Mouse (Mus musculus): ENCODE results near the gene Tcf19. TPM values are rescaled to one million over a fixed set of nuclear protein-coding genes. Genes with fewer than 3 reads are reported as not detected.
"Not testable (repeated sequence)": the region's sequence is repeated elsewhere in the genome, so short reads cannot be mapped to it uniquely, and the experiment has no call there.

The Tcf19 gene
- total RNA-seq, 2 experiments from 2014 or later, result 4.7 to 6.1 TPM

DNA sequence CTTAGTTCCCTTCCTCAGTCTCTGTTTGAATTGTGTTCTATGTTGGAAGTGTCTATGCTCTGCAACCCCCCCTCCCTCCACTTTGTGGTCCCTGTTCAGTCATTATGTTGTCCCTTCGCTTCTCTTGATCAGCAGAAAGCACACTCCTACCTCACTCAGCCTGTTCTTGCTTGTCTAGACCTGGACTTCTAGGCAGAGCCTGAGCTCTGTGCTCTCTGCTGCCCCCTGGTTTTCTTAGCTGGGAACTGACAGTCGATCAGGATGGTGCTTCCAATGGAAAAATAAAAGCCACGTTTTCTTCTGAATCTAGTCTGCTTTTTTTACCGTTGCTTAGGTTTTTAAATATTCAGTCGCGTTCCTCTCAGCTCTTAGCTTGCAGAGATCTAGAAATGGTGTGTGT, 17.7 kb upstream of the Tcf19 start:
- peak; percentile 53 to 86 for DNase-seq (ENCODE audit: extremely low spot score in 1 of 2, low spot score in 1 of 2)

DNA sequence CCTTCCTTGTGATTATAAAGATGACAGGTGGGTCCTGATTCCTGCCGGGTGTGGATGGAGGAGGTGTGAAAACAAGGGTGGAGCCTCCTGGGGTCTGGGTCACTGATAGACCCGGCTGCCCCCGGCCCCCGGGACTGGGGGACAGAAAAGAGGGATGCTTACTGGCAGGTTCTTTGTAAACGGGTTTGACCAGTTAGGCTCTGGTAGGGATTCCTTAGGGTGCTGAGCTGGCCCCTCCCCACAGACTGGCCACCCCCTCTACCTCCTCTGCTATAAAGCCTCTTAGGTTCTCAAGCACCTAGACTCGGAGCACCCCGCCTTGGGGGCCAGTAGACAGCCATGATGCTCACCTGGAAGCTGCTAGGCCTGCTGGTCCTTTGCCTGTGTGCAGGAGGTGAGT, 16.3 kb upstream of the Tcf19 start, which contains the start of gene Psors1c2:
Gene Psors1c2, plus strand, starts transcription at position 301 of the 400 bp plus-strand sequence.
- DNase-seq (ENCODE audit: extremely low spot score in 1 of 2, low spot score in 1 of 2), result no peak

DNA sequence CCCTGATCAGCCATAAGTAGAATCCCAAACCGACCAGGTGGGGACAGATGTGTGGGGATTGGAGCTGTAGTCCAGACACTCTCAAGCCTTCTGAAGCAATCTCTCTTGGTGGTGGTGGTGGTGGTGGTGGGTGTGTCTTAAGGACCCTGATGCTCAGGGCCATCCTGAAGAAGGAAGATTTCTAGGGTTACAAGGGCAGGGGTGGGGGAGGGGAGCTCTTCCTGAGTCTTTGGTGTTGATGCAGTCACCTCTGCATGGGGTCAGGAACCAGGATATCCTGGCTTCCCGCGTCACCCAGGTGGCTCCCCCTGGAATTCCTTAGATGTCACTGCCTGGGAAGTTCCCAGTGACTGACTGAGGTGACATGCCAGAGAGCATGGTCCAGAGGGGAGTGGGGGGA, 15.7 kb upstream of the Tcf19 start:
- no peak for DNase-seq (ENCODE audit: extremely low spot score in 1 of 2, low spot score in 1 of 2)

DNA sequence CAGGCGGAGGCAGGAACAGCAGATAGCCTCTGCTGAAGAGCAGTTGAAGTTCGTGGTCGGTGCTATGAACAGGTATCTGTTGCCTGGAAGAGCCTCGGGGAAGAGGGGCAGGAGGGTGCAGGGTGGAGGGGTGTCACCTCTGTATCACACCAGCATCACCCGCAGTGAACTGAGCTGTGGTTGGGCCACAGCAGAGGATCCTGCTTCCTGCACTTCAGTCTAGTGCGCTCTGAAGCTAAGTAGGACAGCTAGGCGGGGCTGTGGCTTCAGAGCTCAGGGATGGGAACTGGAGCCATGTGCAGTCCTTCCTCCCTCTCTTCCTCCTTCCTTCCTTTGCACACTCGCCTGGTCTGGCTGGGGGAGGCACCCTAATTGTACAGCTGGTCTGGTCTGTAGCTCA, 10.0 kb upstream of the Tcf19 start:
- no peak for DNase-seq (ENCODE audit: extremely low spot score in 1 of 2, low spot score in 1 of 2)

DNA sequence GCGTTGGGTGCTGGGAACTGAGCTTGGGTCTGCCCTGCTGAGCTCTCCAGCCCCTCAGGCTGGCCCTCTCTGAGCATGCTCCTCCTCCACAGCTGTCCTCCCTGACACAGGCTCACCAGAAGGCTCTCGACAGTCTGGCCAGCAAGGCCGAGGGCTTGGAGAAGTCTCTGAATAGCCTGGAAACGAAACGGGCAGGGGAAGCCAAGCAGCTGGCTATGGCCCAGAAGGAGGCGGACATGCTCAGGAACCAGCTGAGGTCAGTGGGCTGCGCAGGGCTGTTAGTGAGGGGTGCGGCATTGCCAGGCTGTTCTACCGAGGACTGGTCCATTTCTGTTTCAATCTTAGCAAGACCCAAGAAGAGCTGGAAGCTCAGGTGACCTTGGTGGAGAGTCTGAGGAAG, 7.7 kb upstream of the Tcf19 start:
- DNase-seq (ENCODE audit: extremely low spot score in 1 of 2, low spot score in 1 of 2), result no peak

DNA sequence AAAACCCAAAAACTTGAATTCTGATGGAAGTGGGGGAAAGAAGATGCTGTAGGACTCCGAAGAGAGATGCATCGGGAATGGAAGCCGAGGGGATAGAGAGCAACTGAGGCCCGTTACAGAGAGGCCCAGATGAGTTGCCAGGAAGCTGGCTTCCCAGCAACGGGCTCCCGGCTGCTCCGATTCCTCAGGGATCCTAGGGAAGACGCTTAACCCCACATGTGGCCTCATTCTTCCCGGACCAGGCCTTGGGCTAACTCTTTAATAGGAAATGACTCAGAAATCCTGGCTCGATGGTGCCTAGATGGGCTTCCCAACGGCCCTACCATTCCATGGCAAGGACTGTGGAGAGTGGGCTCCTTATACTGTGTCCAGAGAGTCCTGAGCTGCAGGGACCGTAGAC, 902 bp upstream of the Tcf19 start:
- DNase-seq (ENCODE audit: extremely low spot score in 1 of 2, low spot score in 1 of 2), result no peak

DNA sequence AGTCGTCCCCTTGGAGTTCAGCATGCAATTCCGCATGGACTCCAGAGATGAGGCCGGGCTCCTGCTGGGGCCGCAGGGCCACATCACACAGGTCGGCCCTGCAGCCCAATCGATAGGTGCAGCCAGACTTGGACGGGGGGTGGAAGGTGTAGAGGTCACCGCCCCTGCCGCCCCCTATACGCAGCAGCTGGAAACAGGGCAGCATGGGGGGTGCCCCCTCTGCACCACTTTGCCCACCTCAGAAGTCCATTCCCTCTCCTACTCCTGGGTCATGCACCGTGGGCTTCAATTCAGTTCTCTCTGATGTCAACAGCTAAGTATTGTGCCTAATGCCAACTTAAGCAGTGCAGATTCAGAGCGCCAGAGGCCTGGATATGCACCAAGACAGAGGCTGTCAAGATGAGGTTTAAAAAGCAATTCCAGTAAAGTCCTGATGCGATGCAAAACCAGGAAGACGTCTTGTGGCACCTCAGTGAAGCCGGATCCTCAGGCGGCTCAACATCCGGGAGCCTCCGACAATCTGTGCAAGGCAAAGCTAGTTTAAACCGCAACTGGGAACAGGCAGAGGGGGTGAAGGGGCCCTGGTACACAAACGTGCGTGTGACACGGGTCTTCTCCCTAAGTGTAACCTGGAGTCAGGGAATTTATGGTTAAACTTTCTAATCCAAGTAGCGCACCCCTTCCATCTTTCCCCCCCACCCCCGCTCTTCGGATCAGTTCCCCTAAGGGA, 548 bp downstream of the Tcf19 start:
- DNase-seq (ENCODE audit: extremely low spot score in 1 of 2, low spot score in 1 of 2), result no peak

DNA sequence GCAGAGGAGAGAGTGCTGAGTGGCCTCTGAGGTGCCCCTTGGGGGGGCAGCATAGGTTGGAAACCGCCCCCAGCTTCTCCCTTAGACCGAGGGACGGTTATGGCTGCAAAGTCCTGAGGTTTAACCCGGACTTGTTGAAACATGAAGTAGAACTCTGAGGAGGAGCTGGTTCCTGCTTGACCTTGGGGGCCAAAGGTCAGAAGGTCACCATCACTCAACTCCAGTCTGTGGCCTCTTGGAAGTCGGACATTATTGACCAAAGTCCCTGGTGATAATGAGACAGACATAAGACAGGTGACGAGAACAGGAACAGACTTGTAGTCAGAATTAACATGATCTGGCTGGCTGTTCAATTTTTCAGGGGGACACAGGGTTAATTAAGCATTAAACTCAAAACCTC, 1.9 kb downstream of the Tcf19 start:
- DNase-seq (ENCODE audit: extremely low spot score in 1 of 2, low spot score in 1 of 2), result no peak

DNA sequence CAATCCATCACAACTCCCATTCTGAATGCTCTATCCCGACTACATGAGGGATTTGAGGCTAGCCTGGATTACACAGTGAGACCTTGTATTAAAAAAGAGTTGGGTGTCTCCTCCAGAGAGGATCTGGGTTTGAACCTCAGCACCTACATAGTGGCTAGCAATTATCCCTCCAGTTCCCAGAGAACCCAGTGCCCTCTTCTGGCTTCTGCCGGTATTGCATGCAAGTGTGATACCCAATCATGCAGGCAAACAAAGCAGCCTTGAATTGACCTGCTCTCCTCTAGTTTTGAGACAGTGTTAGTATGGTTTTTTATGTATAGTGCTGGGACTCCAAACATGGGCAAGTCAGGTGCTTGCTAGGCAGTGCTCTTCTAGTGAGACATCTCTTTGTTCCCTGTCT, 2.7 kb downstream of the Tcf19 start:
- peak; percentile 47 to 79 for DNase-seq (ENCODE audit: extremely low spot score in 1 of 2, low spot score in 1 of 2)

DNA sequence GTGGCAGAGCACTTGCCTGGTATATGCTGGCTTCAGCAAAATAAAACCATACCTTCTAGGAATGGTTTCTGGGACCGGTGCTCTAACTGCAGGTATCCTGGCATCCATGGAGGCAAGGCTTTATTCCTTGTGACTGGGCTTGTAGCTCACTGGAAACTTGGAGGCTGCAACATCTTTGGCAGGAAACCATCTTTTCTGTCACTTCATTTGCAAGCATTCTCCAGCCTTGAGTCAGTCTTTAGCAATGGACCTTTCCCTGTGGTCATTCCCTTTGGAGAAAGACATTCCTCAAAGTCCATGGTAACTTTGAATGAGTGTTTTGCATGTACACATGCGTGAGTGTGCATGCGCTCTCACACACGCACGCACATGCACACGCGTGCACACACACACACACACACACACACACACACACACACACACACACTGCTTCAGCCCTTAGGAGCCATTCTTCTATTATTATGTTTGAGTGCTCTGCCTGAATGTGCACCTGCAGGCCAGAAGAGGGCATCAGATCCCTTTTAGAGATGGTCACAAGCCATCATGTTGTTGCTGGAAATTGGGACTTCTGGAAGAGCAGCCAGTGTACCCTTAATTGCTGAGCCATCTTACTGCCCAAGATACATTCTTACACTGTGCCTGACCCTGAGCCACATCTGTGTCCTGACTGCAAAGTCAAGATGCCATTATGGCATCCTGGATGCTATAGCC, 3.6 kb downstream of the Tcf19 start:
- no peak for DNase-seq (ENCODE audit: extremely low spot score in 1 of 2, low spot score in 1 of 2)

DNA sequence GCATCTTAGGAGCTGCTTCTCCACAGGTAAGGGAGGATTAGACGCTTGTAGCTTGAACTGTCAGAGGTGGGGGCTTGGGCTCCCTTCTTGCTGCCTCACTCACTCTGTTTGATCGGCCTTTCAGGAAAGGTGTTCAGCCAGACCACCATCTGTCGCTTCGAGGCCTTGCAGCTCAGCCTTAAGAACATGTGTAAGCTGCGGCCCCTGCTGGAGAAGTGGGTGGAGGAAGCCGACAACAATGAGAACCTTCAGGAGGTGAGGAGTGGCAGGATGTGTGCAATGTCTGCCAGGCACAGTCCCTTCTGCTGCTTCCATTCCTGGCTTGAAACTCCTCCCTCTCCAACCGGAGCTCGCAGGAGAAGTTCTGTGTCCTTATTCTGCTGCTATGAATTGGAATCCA, 7.3 kb downstream of the Tcf19 start:
- no peak for DNase-seq (ENCODE audit: extremely low spot score in 1 of 2, low spot score in 1 of 2)

DNA sequence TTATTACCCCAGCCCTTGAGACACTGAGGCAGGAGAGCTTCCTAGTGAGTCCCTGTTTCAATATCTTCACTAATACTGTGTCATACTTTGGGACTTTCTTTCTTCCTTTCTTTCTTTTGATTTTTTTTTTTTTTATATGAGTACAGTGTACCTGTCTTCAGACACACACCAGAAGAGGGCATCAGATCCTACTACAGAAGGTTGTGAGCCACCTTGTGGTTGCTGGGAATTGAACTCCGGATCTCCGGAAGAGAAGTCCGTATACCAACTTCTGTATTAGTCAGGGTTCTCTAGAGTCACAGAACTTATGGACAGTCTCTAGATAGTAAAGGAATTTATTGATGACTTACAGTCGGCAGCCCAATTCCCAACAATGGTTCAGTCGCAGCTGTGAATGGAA, 8.3 kb downstream of the Tcf19 start:
- not testable (repeated sequence) for DNase-seq (ENCODE audit: extremely low spot score in 1 of 2, low spot score in 1 of 2)

DNA sequence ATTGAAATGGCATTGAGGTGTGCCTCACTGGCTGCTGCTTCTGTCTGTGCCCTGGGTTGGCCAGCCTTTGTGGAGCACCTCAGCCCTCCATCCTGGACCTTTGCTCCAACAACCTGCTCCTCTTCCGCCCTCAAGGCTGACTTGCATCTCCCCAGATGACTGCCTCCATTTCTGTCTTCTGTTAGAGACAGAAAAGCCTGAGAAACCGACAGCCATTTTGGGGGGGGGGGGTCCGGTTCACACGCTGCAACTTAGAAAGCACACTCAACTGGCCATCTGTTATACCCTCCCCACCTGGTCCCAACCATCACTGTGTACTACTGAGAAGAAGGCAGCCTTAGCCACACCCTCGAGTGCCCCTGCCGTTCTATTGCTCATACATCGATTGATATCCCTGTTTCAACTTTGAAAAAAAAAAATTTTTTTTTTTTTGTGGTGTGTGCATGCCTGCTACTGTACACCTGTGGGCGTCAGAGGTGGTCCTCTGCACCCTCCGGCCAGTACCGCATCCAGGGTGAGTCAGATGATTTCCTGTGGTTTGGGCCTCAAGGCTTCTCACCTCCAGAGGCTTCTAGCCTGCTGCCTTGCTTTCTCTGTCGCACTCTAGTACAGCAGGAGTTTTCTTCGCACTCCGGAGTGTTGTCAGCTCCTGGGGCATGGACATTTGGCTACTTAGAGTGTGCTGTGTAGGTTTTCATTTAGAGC, 8.9 kb downstream of the Tcf19 start:
- no peak for DNase-seq (ENCODE audit: extremely low spot score in 1 of 2, low spot score in 1 of 2)

DNA sequence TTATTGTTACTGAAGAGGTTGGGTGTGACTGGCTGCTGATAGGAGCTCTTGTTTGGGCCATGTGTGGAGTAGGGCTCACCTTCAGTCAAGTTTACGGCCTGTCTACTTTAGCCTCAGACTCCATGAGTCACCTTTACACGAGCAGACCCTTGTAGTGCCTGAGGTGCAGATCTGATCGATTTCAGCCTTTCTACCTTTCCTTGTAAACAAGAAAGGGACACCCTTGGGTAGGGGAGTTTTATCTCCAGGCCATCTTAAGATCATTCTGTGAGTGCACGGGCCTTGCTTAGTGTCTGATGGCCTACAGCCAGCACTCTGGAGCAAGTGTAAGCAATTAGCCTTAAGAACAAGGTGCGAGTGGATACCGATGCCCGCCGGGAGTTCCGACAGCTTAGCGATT, 9.7 kb downstream of the Tcf19 start:
- DNase-seq (ENCODE audit: extremely low spot score in 1 of 2, low spot score in 1 of 2), result no peak

DNA sequence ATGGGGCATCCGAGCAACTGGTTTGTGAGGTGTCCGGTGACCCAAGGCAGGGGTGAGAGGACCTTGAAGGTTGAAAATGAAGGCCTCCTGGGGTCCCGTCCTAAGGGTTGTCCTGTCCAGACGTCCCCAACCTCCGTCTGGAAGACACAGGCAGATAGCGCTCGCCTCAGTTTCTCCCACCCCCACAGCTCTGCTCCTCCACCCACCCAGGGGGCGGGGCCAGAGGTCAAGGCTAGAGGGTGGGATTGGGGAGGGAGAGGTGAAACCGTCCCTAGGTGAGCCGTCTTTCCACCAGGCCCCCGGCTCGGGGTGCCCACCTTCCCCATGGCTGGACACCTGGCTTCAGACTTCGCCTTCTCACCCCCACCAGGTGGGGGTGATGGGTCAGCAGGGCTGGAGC, 10.8 kb downstream of the Tcf19 start, which contains the start of gene Pou5f1:
Gene Pou5f1, plus strand, starts transcription at position 243 of the 400 bp plus-strand sequence.
- no peak for DNase-seq (ENCODE audit: extremely low spot score in 1 of 2, low spot score in 1 of 2)

DNA sequence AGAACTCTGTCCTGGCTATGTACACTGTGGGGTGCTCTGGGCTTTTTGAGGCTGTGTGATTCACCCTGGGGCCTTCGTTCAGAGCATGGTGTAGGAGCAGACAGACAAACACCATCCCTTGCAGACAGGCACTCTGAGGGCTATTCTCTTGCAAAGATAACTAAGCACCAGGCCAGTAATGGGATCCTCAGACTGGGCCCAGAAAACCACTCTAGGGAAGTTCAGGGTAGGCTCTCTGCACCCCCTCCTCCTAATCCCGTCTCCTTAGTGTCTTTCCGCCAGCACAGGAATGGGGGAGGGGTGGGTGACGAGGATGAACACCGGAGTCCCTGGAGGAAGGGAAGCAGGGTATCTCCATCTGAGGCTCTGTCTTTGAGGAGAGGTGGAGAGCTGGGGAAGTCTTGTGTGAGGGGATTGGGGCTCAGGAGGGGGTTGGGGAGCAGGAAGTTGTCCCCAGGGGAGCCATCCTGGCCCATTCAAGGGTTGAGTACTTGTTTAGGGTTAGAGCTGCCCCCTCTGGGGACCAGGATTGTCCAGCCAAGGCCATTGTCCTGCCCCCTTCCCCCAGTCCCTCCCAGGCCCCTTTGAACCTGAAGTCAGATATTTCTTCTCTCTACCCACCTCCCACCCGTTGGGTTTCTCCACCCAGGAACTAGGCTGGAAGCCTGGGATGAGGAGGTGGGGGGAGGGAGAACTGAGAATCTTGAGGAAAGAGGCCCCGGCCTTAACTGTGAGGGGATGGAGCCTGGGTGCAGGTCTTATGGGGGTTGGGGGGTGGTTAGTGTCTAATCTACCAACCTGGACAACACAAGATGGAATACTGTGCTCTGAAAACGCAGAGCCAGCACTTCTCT, 11.8 kb downstream of the Tcf19 start:
- no peak for DNase-seq (ENCODE audit: extremely low spot score in 1 of 2, low spot score in 1 of 2)

DNA sequence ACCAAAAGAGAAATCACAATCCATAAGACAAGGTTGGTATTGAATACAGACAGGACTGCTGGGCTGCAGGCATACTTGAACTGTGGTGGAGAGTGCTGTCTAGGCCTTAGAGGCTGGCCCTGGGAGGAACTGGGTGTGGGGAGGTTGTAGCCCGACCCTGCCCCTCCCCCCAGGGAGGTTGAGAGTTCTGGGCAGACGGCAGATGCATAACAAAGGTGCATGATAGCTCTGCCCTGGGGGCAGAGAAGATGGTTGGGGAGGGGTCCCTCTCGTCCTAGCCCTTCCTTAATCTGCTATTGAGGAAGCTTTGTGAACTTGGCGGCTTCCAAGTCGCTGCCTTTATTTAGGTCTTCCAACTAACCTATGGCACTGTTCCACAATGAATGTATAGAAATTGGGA, 12.8 kb downstream of the Tcf19 start:
- no peak for DNase-seq (ENCODE audit: extremely low spot score in 1 of 2, low spot score in 1 of 2)

DNA sequence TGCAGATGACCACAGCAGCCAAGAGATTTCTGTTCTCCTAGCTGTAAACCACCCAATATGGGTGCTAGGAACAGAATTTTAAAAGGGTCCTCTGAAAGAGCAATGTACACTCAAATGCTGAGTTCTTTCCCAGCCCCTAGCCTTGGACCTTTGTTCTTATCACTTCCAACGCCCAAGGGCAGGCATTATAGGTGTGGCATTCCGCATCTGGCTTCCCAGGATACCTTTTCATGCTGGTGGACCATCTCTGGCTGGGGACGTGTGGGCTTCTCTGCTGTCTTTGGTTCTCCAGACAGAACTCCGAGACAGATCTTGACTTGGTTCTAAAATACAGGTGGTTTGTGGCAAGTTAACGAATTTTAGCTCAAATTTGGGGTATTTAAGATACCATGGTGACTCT, 13.9 kb downstream of the Tcf19 start:
- DNase-seq (ENCODE audit: extremely low spot score in 1 of 2, low spot score in 1 of 2), result no peak

DNA sequence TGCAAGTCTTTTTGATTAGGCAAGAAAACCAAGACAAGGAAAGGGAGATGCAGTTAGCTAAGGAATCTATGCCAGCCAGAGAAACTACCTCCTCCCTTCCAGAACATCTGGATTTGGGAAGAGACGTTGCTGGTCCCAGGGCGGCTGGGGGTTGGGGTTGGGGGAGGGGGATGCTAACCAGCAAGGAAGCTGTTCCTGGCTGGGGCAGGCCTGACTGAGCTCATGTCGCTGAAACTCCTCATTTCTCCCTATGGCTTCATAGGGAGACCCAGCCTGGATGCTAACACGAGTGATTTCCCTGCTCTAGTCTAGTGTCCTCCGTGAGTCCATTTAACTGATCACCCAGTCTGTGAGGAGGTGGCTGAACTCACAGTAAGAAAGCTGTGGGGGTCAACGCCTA, 14.4 kb downstream of the Tcf19 start:
- DNase-seq (ENCODE audit: extremely low spot score in 1 of 2, low spot score in 1 of 2), result no peak

DNA sequence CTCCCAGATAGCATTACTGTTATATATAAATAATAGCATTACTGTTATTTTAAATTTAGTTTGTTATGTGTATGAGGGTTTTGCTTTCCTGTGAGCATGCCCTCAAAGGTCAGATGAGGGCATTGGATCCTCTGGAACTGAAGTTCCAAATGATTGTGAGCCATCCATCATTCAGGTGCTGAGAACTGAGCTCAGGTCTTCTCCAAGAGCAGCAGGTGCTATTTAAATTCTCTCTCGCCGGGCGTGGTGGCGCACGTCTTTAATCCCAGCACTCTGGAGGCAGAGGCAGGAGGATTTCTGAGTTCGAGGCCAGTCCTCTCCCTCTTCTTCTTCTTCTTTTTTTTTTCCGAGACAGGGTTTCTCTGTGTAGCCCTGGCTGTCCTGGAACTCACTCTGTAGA, 19.5 kb downstream of the Tcf19 start:
- no peak for DNase-seq (ENCODE audit: extremely low spot score in 1 of 2, low spot score in 1 of 2)

DNA sequence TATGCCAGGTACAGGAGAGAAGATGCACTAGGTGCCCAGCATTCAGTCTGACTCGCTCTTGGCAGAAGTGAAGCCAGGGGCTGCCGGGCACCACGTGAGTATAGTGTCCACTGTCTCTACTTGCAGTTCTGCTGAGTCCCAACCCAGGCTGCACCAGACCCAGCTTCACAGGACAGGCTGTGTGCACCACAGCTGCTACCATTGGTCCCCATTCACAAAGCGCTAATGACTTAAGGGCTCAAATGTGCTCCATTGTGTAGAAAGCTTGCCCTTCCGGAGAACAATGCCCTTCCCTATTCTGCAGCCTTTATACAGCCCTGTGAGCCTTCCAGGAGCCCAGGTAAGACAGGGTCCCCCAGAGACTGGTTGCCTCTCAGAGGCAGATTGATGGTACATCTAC, 26.3 kb downstream of the Tcf19 start:
- no peak for DNase-seq (ENCODE audit: extremely low spot score in 1 of 2, low spot score in 1 of 2)
